Mouse (Mus musculus) embryonic facial prominence, embryonic 10.5 days (tissue): Measurements from ENCODE around the gene Ssr1. TPM values are rescaled to one million over a fixed set of nuclear protein-coding genes. Genes with fewer than 3 reads are reported as not detected.
A peak's percentile ranks its signal among the peaks of the same experiment; 100 is the strongest.

Experiments
- DNase-seq: peaks from one replicate; pipeline ENCODE4 v3.0.0-alpha.2; 2017; ENCODE audit warnings: low spot score
- H3K27ac ChIP-seq: fragments of 300-500 bp; sonication (generic); replicated peaks from 2 replicates; pipeline ENCODE4 v1.5.1; 2016; ENCODE audit warnings: mild to moderate bottlenecking
- H3K27me3 ChIP-seq: fragments of 300-500 bp; sonication (generic); replicated peaks from 2 replicates; pipeline ENCODE4 v1.6.1; 2016; ENCODE audit warnings: low read depth, mild to moderate bottlenecking; ENCODE audit not compliant: poor library complexity, severe bottlenecking
- H3K36me3 ChIP-seq: fragments of 300-500 bp; sonication (generic); replicated peaks from 2 replicates; pipeline ENCODE4 v1.6.1; 2016; ENCODE audit warnings: mild to moderate bottlenecking, moderate library complexity
- H3K4me1 ChIP-seq: fragments of 300-500 bp; sonication (generic); 2 replicates; pipeline ENCODE4 v1.6.1; 2016
- H3K4me3 ChIP-seq: fragments of 300-500 bp; sonication (generic); 2 replicates; pipeline ENCODE4 v1.5.1; 2016; ENCODE audit warnings: mild to moderate bottlenecking, moderate library complexity
- H3K9me3 ChIP-seq: fragments of 300-500 bp; sonication (generic); 2 replicates; pipeline ENCODE4 v1.6.1; 2016; ENCODE audit warnings: mild to moderate bottlenecking
- WGBS: fragments of 180-500 bp; shearing (Covaris S2); methylation state at CpG from one replicate; pipeline ENCODE4 v1.1.7; 2016; 5-methylcytosine and 5-hydroxymethylcytosine counted together
- polyA plus RNA-seq: library from polyadenylated mRNA; unstranded; fragments of >200 nt; fragmentation: Nextera tagmentation; extraction: Ambion mirVana; gene quantifications from 2 replicates; pipeline ENCODE4 v1.2.1, GENCODE M21; 2016

Gene Ssr1
- polyA plus RNA-seq, 1 experiment from 2014 or later, result 110 TPM

DNA sequence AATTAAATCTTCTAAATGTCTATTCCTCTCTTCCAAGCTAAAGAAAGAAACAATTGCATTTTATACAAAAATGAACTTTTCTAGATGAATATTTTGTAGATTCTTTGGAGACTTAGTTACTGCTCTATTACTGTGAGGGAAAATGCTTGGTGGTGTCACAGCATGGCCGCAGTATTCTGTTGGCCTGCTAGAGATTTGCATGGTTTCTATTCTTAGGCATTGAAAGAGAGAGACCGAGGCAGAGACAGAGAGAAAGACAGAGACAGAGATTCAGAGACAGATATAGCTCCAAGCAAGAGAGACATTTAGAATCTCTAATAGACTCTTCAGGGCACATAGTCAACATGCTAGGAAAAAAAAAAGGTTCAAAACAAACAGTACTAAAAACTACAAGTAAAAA lies 14.0 kb upstream of the Ssr1 start:
- H3K27ac ChIP-seq, result no peak overlapping the region
- no peaks in the 10 kb centered on the region for H3K4me1 ChIP-seq
- 88% methylated on average over 2 of the region's 2 CpGs for WGBS
- no peaks in the 10 kb centered on the region for H3K27me3 ChIP-seq
- no peak for DNase-seq
- H3K36me3 ChIP-seq, result no peaks in the 10 kb centered on the region
- no peak overlapping the region for H3K4me3 ChIP-seq
- H3K9me3 ChIP-seq, result no peaks in the 10 kb centered on the region

DNA sequence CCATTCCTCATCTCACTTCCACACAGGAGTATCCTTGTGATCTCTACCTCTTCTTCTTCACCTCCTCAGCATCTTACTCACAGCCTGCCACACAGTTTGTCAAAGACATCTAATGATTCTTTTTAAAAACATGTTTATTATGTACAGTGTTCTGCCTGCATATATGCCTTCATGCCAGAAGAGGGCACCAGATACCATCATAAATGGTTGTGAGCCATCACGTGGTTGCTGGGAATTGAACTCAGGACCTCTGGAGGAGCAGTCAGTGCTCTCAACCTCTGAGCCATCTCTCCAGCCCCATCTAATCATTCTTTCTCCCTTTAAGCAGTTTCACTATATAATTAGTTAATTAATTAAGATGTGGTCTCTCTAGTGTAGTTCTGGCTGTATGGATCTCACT lies 8.4 kb upstream of the Ssr1 start:
- Histone ChIP-seq H3K27ac (no peak overlapping the region), H3K4me3 (no peak overlapping the region), H3K27me3 (no peaks in the 10 kb centered on the region), H3K9me3 (no peaks in the 10 kb centered on the region), H3K36me3 (no peaks in the 10 kb centered on the region), H3K4me1 (no peaks in the 10 kb centered on the region)
- DNase-seq, result no peak
- 39% methylated on average over 1 of the region's 1 CpGs for WGBS

DNA sequence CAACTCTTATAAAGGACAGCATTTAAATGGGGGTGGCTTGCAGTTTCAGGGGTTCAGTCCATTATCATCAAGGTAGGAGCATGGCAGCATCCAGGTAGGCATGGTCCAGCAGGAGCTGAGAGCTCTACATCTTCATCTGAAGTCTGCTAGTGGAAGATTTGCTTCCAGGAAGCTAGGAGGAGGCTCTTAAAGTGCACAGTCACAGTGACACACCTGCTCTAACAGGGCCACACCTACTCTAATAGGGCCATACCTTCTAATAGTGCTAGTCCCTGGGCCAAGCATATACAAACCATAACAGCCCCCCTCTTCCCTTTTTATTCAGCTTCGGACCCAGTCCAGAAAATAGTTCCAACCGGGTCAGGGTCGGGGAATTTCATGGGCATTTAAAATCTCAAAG lies 5.7 kb upstream of the Ssr1 start:
- Histone ChIP-seq H3K36me3 (no peaks in the 10 kb centered on the region), H3K27me3 (no peaks in the 10 kb centered on the region), H3K9me3 (no peaks in the 10 kb centered on the region), H3K4me1 (0 out of 2 replicates have a peak, but pooled peaks cover under 1% of the 10 kb centered on the region), H3K4me3 (no peak overlapping the region), H3K27ac (no peak overlapping the region)
- no peak for DNase-seq
- 79% methylated on average over 3 of the region's 3 CpGs for WGBS

DNA sequence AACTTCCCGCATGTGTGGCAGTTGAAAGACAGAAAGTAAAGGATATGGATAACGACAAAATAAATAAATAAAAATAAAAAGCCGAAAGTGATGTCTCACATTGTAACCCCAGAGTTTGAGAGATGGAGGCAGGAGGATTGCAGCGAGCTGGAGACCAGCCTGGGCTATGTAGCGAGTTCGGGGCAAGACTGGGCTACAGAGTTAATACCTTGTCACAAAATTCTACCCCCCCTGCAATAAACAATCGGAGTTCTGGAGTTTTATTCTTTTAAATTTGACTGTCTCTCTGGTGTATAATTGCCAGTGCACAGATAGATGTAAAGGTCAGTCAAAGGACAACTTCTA lies 360 bp upstream of the Ssr1 start:
- peaks cover 14% of the 10 kb centered on the region for H3K4me1 ChIP-seq
- 23% methylated on average over 7 of the region's 7 CpGs for WGBS
- peak overlapping the region; percentile 94 for H3K27ac ChIP-seq
- H3K36me3 ChIP-seq, result peaks cover 25% of the 10 kb centered on the region
- no peaks in the 10 kb centered on the region for H3K27me3 ChIP-seq
- H3K4me3 ChIP-seq, result peak overlapping the region; percentile 77
- DNase-seq, result no peak
- H3K9me3 ChIP-seq, result no peaks in the 10 kb centered on the region

DNA sequence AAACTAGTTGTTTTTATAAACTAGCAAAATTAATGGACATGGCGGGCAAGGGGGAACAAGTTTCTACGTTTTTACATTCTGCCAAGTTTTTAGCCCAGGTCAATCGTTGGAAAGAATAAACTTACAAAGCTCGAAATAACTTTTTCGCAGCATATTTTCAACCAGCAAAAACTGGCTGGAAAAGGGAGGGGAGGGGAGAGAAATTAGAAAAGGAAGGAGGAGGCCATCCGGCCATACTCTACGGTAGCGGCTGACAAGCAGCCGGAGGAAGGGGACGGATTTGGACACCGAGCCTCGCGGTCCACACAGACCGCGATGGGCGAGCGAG lies 677 bp downstream of the Ssr1 start:
- H3K27ac ChIP-seq, result peak overlapping the region; percentile 94
- H3K36me3 ChIP-seq, result peaks cover 35% of the 10 kb centered on the region
- peak overlapping the region; percentile 77 for H3K4me3 ChIP-seq
- H3K4me1 ChIP-seq, result peaks cover 14% of the 10 kb centered on the region
- no peak for DNase-seq
- no peaks in the 10 kb centered on the region for H3K9me3 ChIP-seq
- WGBS, result under 1% methylated on average over 17 of the region's 17 CpGs
- no peaks in the 10 kb centered on the region for H3K27me3 ChIP-seq

DNA sequence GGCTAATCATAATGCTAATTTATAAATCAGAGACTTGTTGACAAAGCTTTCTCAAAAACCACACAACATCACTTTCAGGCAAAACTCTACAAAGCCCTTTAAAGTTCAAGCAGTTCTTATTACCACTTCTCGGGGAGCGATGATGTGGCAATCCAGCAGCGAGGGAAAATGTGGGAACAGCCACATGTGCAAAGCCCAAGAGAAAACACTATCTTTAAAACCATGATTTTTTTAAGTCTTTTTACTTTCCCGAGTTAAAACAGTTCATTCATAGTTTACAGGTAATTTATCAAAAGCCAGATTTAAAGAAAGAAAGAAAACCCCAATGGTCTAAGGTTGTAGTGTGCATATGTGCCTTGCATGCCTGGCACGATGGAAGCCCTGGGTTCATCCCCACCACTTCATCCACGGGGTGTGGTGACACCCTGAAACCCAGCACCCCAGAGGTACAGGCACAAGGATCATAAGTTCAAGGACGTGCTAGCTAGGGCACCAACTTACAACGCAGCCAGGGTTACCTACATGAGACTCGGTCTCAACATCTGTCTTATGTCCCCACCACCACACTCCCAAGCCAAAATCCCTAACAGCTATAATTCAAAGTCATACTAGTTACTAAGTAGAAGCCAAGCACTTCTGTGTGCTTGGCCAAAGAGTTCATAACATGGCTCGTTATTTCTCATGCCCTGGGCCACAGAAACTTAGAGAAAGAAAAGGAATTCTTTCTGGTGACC lies 1.2 kb downstream of the Ssr1 start:
- peak; percentile 20 for DNase-seq
- Histone ChIP-seq H3K4me1 (peaks cover 14% of the 10 kb centered on the region), H3K27me3 (no peaks in the 10 kb centered on the region), H3K36me3 (peaks cover 41% of the 10 kb centered on the region), H3K4me3 (peak overlapping the region; percentile 77), H3K9me3 (no peaks in the 10 kb centered on the region), H3K27ac (peak overlapping the region; percentile 94)
- WGBS, result 19% methylated on average over 10 of the region's 10 CpGs

DNA sequence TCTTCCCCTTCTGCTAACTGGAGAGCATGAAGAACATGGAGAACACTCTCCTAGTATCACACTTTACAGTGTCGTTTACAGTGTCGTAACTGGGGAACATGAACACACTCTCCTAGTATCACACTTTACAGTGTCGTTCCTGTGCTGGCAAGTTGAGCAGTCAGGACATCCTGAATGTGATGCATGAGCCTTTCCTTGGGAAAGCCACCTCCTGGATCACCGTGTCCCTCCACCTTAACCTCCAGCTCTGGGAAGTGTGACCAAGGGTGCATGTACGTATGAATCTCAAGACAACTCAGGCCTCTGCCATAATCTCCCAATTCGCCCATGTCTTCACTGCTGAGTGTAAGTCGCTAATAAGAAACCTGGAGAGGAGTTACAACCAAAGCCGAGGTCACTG lies 4.3 kb downstream of the Ssr1 start:
- H3K36me3 ChIP-seq, result peaks cover 72% of the 10 kb centered on the region

DNA sequence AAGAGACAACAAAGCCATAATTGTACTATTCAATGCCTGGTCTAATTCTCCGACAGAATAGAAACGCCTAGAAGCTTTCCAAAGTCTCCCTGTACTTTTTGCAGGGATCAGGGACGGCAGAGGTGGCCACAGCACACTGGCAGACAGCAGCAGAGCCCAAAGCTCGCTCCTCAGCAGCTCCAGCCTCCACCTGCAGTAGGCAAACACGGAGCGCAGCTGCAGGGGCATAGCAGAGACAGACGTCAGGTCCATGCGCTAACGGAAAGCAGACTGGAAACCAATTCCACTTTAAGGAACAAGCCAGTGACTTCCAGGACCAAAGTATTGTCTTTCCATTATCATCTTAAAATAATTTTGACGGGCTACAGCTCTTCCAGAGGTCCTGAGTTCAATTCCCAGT lies 7.9 kb downstream of the Ssr1 start:
- Histone ChIP-seq H3K27me3 (no peaks in the 10 kb centered on the region), H3K27ac (no peak overlapping the region), H3K4me3 (no peak overlapping the region), H3K4me1 (no peaks in the 10 kb centered on the region), H3K9me3 (no peaks in the 10 kb centered on the region), H3K36me3 (peaks cover 100% of the 10 kb centered on the region)
- DNase-seq, result no peak
- 83% methylated on average over 10 of the region's 10 CpGs for WGBS

More for the DNA sequence above, 4.3 kb downstream of the Ssr1 start:
- 93% methylated on average over 8 of the region's 8 CpGs for WGBS
- Histone ChIP-seq H3K4me3 (no peak overlapping the region), H3K27ac (no peak overlapping the region), H3K27me3 (no peaks in the 10 kb centered on the region), H3K9me3 (no peaks in the 10 kb centered on the region), H3K4me1 (peaks cover 13% of the 10 kb centered on the region)
- DNase-seq, result no peak

DNA sequence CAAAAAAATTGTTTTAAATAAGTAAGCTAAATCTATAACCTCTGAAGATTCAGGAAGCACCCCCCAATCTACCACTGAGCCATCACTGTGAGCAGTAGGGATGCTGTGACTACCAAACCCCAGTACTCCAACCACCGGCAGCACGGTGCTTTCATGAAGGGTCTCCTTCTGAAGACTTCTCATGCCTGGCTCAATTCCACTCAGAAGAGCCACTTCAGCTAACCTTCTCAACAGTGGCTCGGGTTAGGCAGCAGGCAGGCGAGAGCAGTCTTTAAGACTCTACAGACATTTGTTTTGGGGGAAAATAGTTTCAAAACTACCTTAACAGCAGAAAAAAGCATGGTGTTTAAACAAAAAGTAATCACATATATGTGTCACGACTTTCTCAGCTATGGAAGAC lies 13.0 kb downstream of the Ssr1 start:
- H3K9me3 ChIP-seq, result no peaks in the 10 kb centered on the region
- no peak for DNase-seq
- H3K27me3 ChIP-seq, result no peaks in the 10 kb centered on the region
- no peak overlapping the region for H3K4me3 ChIP-seq
- WGBS, result 90% methylated on average over 5 of the region's 5 CpGs
- H3K36me3 ChIP-seq, result peaks cover 100% of the 10 kb centered on the region
- H3K4me1 ChIP-seq, result no peaks in the 10 kb centered on the region
- no peak overlapping the region for H3K27ac ChIP-seq

DNA sequence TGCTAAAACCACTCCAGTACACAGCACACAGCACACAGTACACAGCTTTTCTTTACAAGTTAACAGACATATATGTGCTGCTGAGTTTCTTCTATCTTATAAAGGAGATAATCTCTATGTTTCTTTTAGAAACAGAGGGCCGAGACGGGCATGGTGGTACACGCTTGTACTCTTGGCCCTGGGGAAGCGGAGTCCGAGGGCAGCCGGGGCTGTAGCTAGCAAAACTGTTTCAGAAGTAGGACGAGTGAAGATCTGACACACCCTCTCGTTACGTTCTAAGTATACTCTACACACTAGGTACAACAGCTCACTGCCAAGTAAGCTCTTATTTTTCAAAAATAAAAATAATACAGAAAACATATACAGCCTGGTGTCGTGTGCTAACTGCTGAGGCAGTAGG lies 13.7 kb downstream of the Ssr1 start:
- DNase-seq, result no peak
- no peaks in the 10 kb centered on the region for H3K27me3 ChIP-seq
- 96% methylated on average over 10 of the region's 10 CpGs for WGBS
- H3K36me3 ChIP-seq, result peaks cover 100% of the 10 kb centered on the region
- no peak overlapping the region for H3K27ac ChIP-seq
- no peak overlapping the region for H3K4me3 ChIP-seq
- no peaks in the 10 kb centered on the region for H3K4me1 ChIP-seq
- no peaks in the 10 kb centered on the region for H3K9me3 ChIP-seq

DNA sequence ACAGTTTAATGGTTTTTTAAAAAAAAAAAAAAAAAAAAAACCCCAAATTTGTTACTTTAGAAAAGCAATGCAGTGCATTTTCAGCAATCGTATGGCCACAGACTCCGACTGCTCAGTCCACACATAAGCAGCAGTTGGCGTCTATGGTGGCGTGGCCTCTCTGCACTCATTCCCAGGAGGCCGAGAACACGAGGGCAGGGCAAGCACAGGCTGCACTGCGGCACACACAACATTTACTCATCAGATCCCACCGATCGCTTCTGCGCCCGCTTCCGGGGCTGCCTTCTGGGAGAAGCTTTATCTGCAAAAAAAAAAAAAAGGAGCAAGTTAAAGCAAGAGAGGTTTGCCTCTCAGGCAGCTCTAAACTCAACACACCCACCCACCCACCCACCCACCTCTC lies 14.5 kb downstream of the Ssr1 start:
- no peak overlapping the region for H3K27ac ChIP-seq
- DNase-seq, result no peak
- H3K27me3 ChIP-seq, result no peaks in the 10 kb centered on the region
- H3K4me1 ChIP-seq, result no peaks in the 10 kb centered on the region
- peaks cover 98% of the 10 kb centered on the region for H3K36me3 ChIP-seq
- no peak overlapping the region for H3K4me3 ChIP-seq
- WGBS, result 93% methylated on average over 12 of the region's 12 CpGs
- no peaks in the 10 kb centered on the region for H3K9me3 ChIP-seq

DNA sequence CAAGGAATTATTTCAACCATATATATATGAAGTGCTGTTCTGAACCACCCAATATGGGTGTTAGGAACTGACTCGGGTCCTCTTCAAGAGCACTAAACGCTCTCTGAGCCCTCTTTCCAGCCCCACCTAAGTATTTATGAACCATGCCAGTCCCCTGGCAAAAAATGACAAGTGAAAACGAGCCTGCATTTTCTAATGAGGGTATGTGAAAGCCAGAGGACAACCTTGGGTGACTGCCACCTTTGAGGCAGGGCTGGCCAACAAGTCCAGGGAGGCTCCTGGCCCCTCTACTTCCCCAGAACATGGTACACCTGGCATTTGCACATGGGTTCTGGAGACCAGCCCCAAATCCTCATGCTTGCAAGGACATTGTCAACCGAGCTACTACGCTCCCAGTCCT lies 19.3 kb downstream of the Ssr1 start:
- Histone ChIP-seq H3K27ac (no peak overlapping the region), H3K36me3 (peaks cover 61% of the 10 kb centered on the region), H3K9me3 (no peaks in the 10 kb centered on the region), H3K4me3 (no peak overlapping the region), H3K27me3 (no peaks in the 10 kb centered on the region), H3K4me1 (no peaks in the 10 kb centered on the region)
- DNase-seq, result no peak
- 89% methylated on average over 5 of the region's 5 CpGs for WGBS

DNA sequence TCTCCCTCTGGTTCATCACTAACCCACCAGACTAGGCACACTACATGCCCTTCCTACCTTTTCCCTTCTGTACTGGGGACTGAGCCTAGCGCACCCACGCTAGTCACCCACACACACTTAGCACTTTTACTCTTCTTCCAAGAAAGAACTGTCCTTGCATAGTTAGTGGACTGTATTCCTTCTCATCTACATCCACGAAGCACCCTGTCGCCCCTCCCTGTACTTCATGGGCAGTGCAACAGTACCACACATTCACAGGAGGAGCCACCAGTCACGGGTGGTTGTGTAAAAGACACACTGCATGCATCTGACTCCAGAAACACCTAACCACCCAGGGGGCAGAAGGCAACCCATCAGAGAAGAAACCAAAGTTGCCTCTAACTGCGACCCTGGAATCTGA lies 20.0 kb downstream of the Ssr1 start:
- Histone ChIP-seq H3K27me3 (no peaks in the 10 kb centered on the region), H3K36me3 (peaks cover 54% of the 10 kb centered on the region), H3K9me3 (no peaks in the 10 kb centered on the region), H3K27ac (no peak overlapping the region), H3K4me1 (no peaks in the 10 kb centered on the region), H3K4me3 (no peak overlapping the region)
- DNase-seq, result no peak
- WGBS, result 88% methylated on average over 6 of the region's 6 CpGs
